Comparison of ENCODE assay signal across 14 mouse cellular contexts in the genomic region with DNA sequence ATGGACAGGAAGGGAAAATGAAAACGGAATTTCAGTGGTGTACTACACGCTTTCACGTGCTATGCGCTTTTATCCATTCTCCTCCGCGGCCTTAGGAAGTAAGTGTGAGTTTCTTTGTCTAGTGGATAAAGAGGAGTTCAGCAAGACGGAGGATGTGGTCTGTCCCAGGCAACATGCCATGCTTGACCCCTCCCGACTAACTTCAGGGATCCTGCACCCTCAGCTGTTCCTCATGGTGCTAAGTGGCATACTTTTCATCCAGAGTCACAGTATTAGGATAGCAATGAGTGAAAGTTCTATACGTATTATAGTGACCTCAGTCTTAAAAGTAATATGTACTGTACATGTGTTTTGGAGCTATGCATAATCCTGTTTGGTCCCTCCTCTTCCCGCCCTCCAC. TPM values are rescaled to one million over a fixed set of nuclear protein-coding genes. Genes with fewer than 3 reads are reported as not detected.
DNase-seq lines count a peak whose midpoint lies in the region; ATAC-seq and TF ChIP-seq lines count a peak whose summit lies in the region.
"Had no signal": no experiment of that assay in that cellular context is flagged by ENCODE, and none has a peak within 500 bp of the region (broad histone marks: within the 10 kb centered on the region; RNA-seq: fewer than 3 reads in every experiment).

No protein-coding gene starts in this region.

- H3K27ac ChIP-seq in heart, embryonic 12.5 days (ENCODE audit: poor library complexity, severe bottlenecking) = no peak overlapping the region
- H3K27ac ChIP-seq in forebrain, embryonic 12.5 days = peak overlapping the region; percentile 79
- peak overlapping the region; percentile 83 for H3K27ac ChIP-seq in hindbrain, embryonic 13.5 days
- H3K27ac ChIP-seq in neural tube, embryonic 12.5 days = peak overlapping the region; percentile 64; the same call in 1 of the 2 replicates
- H3K27ac ChIP-seq in intestine, postnatal 0 days (ENCODE audit: low read depth, low read length) = no peak overlapping the region

- TF ChIP-seq CTCF in intestine, postnatal 0 days (IDR thresholded peaks at IDR 0.05; ENCODE audit: low read depth) = no peak

- peaks cover 12% of the 10 kb centered on the region for H3K4me1 ChIP-seq in heart, embryonic 12.5 days (replicated peaks)
- H3K4me1 ChIP-seq in forebrain, embryonic 12.5 days = peaks cover 45% of the 10 kb centered on the region
- H3K4me1 ChIP-seq in hindbrain, embryonic 13.5 days (replicated peaks) = peaks cover 49% of the 10 kb centered on the region
- H3K4me1 ChIP-seq in neural tube, embryonic 12.5 days = peaks cover 32% of the 10 kb centered on the region
- no peaks in the 10 kb centered on the region for H3K4me1 ChIP-seq in intestine, postnatal 0 days (replicated peaks; ENCODE audit: control insufficient read depth, insufficient read depth, low read length)

- no peak for ATAC-seq in heart, embryonic 12.5 days (ENCODE audit: insufficient number of reproducible peaks, low FRiP score)
- no peak for ATAC-seq in forebrain, embryonic 12.5 days (ENCODE audit: low FRiP score)
- no peak for ATAC-seq in hindbrain, embryonic 13.5 days (ENCODE audit: low FRiP score)
- 0 out of 2 replicates have a peak, but pooled peaks have one; percentile 6 for ATAC-seq in neural tube, embryonic 12.5 days (ENCODE audit: low FRiP score, low read depth)
- no peak for ATAC-seq in intestine, postnatal 0 days

- H3K9ac ChIP-seq in heart, embryonic 12.5 days = no peak overlapping the region
- no peak overlapping the region for H3K9ac ChIP-seq in forebrain, embryonic 12.5 days
- H3K9ac ChIP-seq in hindbrain, embryonic 13.5 days = peak overlapping the region; percentile 58
- H3K9ac ChIP-seq in neural tube, embryonic 12.5 days = no peak overlapping the region
- H3K9ac ChIP-seq in intestine, postnatal 0 days (ENCODE audit: low read depth, low read length) = no peak overlapping the region
- H3K9ac ChIP-seq: lung, embryonic 14.5 days had no signal

- 91% methylated on average over 10 of the region's 10 CpGs for WGBS in heart, embryonic 12.5 days
- 58% methylated on average over 10 of the region's 10 CpGs for WGBS in forebrain, embryonic 12.5 days
- WGBS in hindbrain, embryonic 13.5 days = 41% methylated on average over 10 of the region's 10 CpGs
- WGBS in neural tube, embryonic 12.5 days = 50% methylated on average over 10 of the region's 10 CpGs
- 88% methylated on average over 10 of the region's 10 CpGs for WGBS in intestine, postnatal 0 days

- H3K27me3 ChIP-seq in heart, embryonic 12.5 days (replicated peaks) = no peaks in the 10 kb centered on the region
- H3K27me3 ChIP-seq in forebrain, embryonic 12.5 days = no peaks in the 10 kb centered on the region
- H3K27me3 ChIP-seq in hindbrain, embryonic 13.5 days = no peaks in the 10 kb centered on the region
- no peaks in the 10 kb centered on the region for H3K27me3 ChIP-seq in neural tube, embryonic 12.5 days (replicated peaks)
- no peaks in the 10 kb centered on the region for H3K27me3 ChIP-seq in intestine, postnatal 0 days (replicated peaks; ENCODE audit: control insufficient read depth, insufficient read depth, low read length)

- no peaks in the 10 kb centered on the region for H3K9me3 ChIP-seq in heart, embryonic 12.5 days (replicated peaks)
- H3K9me3 ChIP-seq in forebrain, embryonic 12.5 days = no peaks in the 10 kb centered on the region
- H3K9me3 ChIP-seq in hindbrain, embryonic 13.5 days = no peaks in the 10 kb centered on the region
- no peaks in the 10 kb centered on the region for H3K9me3 ChIP-seq in neural tube, embryonic 12.5 days
- H3K9me3 ChIP-seq in intestine, postnatal 0 days (ENCODE audit: control insufficient read depth) = no peaks in the 10 kb centered on the region

- H3K4me3 ChIP-seq in heart, embryonic 12.5 days = no peak overlapping the region
- H3K4me3 ChIP-seq in forebrain, embryonic 12.5 days (replicated peaks) = no peak overlapping the region
- peak overlapping the region; percentile 4; the same call in 1 of the 2 replicates for H3K4me3 ChIP-seq in hindbrain, embryonic 13.5 days
- no peak overlapping the region for H3K4me3 ChIP-seq in neural tube, embryonic 12.5 days
- no peak overlapping the region for H3K4me3 ChIP-seq in intestine, postnatal 0 days (ENCODE audit: low read depth, low read length)

- no peak overlapping the region for H3K4me2 ChIP-seq in heart, embryonic 12.5 days
- peak overlapping the region; percentile 21 for H3K4me2 ChIP-seq in forebrain, embryonic 12.5 days
- peak overlapping the region; percentile 43 for H3K4me2 ChIP-seq in hindbrain, embryonic 13.5 days
- peak overlapping the region; percentile 43 for H3K4me2 ChIP-seq in neural tube, embryonic 12.5 days (replicated peaks)
- H3K4me2 ChIP-seq in intestine, postnatal 0 days (replicated peaks; ENCODE audit: low read depth) = no peak overlapping the region
- H3K4me2 ChIP-seq: lung, embryonic 14.5 days had no signal

- H3K36me3 ChIP-seq in heart, embryonic 12.5 days = no peaks in the 10 kb centered on the region
- H3K36me3 ChIP-seq in forebrain, embryonic 12.5 days (replicated peaks) = no peaks in the 10 kb centered on the region
- H3K36me3 ChIP-seq in hindbrain, embryonic 13.5 days = no peaks in the 10 kb centered on the region
- no peaks in the 10 kb centered on the region for H3K36me3 ChIP-seq in neural tube, embryonic 12.5 days
- no peaks in the 10 kb centered on the region for H3K36me3 ChIP-seq in intestine, postnatal 0 days (ENCODE audit: control insufficient read depth, insufficient read depth)

- intact Hi-C loops in left cerebral cortex, postnatal 14 days (cut with DNase I) = no loop called here

- DNase-seq in heart, adult 11 months = peak; percentile 30
- no peak for DNase-seq in left cerebral cortex, postnatal 14 days (ENCODE audit: low spot score in 2 of 2)
- no peak for DNase-seq in left cerebral cortex, adult 9 months (ENCODE audit: low spot score in 2 of 2)
- DNase-seq: B cell, adult 2 months; cerebellum, adult 8-10 months; kidney, postnatal 14 days; liver had no signal

RNA-seq across cellular contexts. Expression of a gene that starts 4.6 kb away (rescaled TPM):
- polyA plus RNA-seq in heart, embryonic 12.5 days (2016; fragmentation: Nextera tagmentation; extraction: Ambion mirVana) = 11.5 and 11.9 TPM in 2 replicates
- 8.9 and 10.4 TPM in 2 replicates for polyA plus RNA-seq in forebrain, embryonic 12.5 days (2016; fragmentation: Nextera tagmentation; extraction: Ambion mirVana)
- 4.3 and 5.4 TPM in 2 replicates for polyA plus RNA-seq in hindbrain, embryonic 13.5 days (2015; fragmentation: Nextera tagmentation; extraction: Ambion mirVana)
- 8.7 and 9.5 TPM in 2 replicates for polyA plus RNA-seq in neural tube, embryonic 12.5 days (2016; fragmentation: Nextera tagmentation; extraction: Ambion mirVana)
- 7.4 and 7.5 TPM in 2 replicates for polyA plus RNA-seq in intestine, postnatal 0 days (2015; fragmentation: Nextera tagmentation; extraction: Ambion mirVana)
- total RNA-seq in left cerebral cortex, postnatal 14 days (2021) = 1 to 10 TPM; 5.4 to 5.6 TPM

RNA-seq across cellular contexts. Expression of a gene that starts 29.6 kb away (rescaled TPM):
- polyA plus RNA-seq in heart, embryonic 12.5 days (2016; fragmentation: Nextera tagmentation; extraction: Ambion mirVana) = 17.5 and 18.7 TPM in 2 replicates
- polyA plus RNA-seq in forebrain, embryonic 12.5 days (2016; fragmentation: Nextera tagmentation; extraction: Ambion mirVana) = 17.8 and 18.3 TPM in 2 replicates
- 8.5 and 8.7 TPM in 2 replicates for polyA plus RNA-seq in hindbrain, embryonic 13.5 days (2015; fragmentation: Nextera tagmentation; extraction: Ambion mirVana)
- 11.8 and 12.6 TPM in 2 replicates for polyA plus RNA-seq in neural tube, embryonic 12.5 days (2016; fragmentation: Nextera tagmentation; extraction: Ambion mirVana)
- polyA plus RNA-seq in intestine, postnatal 0 days (2015; fragmentation: Nextera tagmentation; extraction: Ambion mirVana) = 0.70 and 0.95 TPM in 2 replicates
- total RNA-seq in left cerebral cortex, postnatal 14 days (2021) = 10 to 100 TPM; 19.9 to 20.3 TPM
- total RNA-seq: megakaryocyte progenitor cell, adult 5-6 weeks had no signal

Comparison
In these comparisons a context has a peak if more than half of its experiments do, and no peak if none do; other contexts are left out.
1. H3K27ac ChIP-seq: peak in forebrain, embryonic 12.5 days (single experiment), hindbrain, embryonic 13.5 days (single experiment) and neural tube, embryonic 12.5 days (single experiment); none in heart, embryonic 12.5 days (single experiment) and intestine, postnatal 0 days (single experiment).
2. H3K4me2 ChIP-seq: peak in forebrain, embryonic 12.5 days (single experiment), hindbrain, embryonic 13.5 days (single experiment) and neural tube, embryonic 12.5 days (single experiment); none in heart, embryonic 12.5 days (single experiment) and intestine, postnatal 0 days (single experiment).